In genomic region chr3:30968531-30969092, GRCm38 (mm10) we compare ENCODE assay signal across 8 mouse cellular contexts. TPM values are rescaled to one million over a fixed set of nuclear protein-coding genes. Genes with fewer than 3 reads are reported as not detected.
DNase-seq lines count a peak whose midpoint lies in the region; ATAC-seq and TF ChIP-seq lines count a peak whose summit lies in the region.

No protein-coding gene starts in this region.

- peak; percentile 82 for ATAC-seq in forebrain, embryonic 15.5 days (replicated peaks)
- peak; percentile 78 for ATAC-seq in lung, embryonic 16.5 days (ENCODE audit: low read depth)

- peaks cover 14% of the 10 kb centered on the region for H3K4me1 ChIP-seq in forebrain, embryonic 15.5 days
- H3K4me1 ChIP-seq in lung, embryonic 16.5 days (replicated peaks; ENCODE audit: control insufficient read depth, insufficient read depth, low read length): peaks cover 11% of the 10 kb centered on the region
- H3K4me1 ChIP-seq in olfactory bulb, adult 2 months (ENCODE audit: control insufficient read depth, insufficient read depth, low read length): 0 out of 2 replicates have a peak, but pooled peaks cover 2% of the 10 kb centered on the region

- H3K9ac ChIP-seq in forebrain, embryonic 15.5 days (replicated peaks): peak overlapping the region; percentile 88
- peak overlapping the region; percentile 94 for H3K9ac ChIP-seq in lung, embryonic 16.5 days (ENCODE audit: low read length)

- no peak for TF ChIP-seq POLR2A in olfactory bulb, adult 2 months (IDR thresholded peaks at IDR 0.05; ENCODE audit: insufficient read depth, low read depth, low read length)

- WGBS in forebrain, embryonic 15.5 days: under 1% methylated on average over 54 of the region's 54 CpGs
- WGBS in lung, embryonic 16.5 days: under 1% methylated on average over 50 of the region's 54 CpGs
- WGBS in olfactory bulb, adult 2 months: under 1% methylated on average over 51 of the region's 54 CpGs

- H3K27me3 ChIP-seq in forebrain, embryonic 15.5 days: no peaks in the 10 kb centered on the region
- no peaks in the 10 kb centered on the region for H3K27me3 ChIP-seq in lung, embryonic 16.5 days (ENCODE audit: control insufficient read depth, insufficient read depth, low read depth, low read length)

- TF ChIP-seq CTCF in layer of hippocampus, adult 2 months (conservative IDR thresholded peaks at IDR 0.05): no peak
- TF ChIP-seq CTCF in olfactory bulb, adult 2 months (IDR thresholded peaks at IDR 0.05; ENCODE audit: insufficient read depth, low read depth, low read length): no peak

- DNase-seq in MN1 (ENCODE audit: low spot score): peak; percentile 67
- DNase-seq in cerebellum, adult 11-12 months: peak; percentile 58
- DNase-seq in heart, postnatal 36 days: peak; percentile 50 to 62
- peak; percentile 21 to 41 for DNase-seq in layer of hippocampus, adult 2 months (ENCODE audit: low spot score in 2 of 2)
- peak; percentile 46 to 47 for DNase-seq in thymus, postnatal 10 days (ENCODE audit: low spot score in 2 of 2)

- peak overlapping the region; percentile 56 for H3K4me2 ChIP-seq in forebrain, embryonic 15.5 days (replicated peaks)
- H3K4me2 ChIP-seq in lung, embryonic 16.5 days (ENCODE audit: low read depth, low read length): peak overlapping the region; percentile 75

- peaks cover 19% of the 10 kb centered on the region for H3K36me3 ChIP-seq in forebrain, embryonic 15.5 days
- H3K36me3 ChIP-seq in lung, embryonic 16.5 days (ENCODE audit: control insufficient read depth, insufficient read depth, low read length): peaks cover 20% of the 10 kb centered on the region

- no peaks in the 10 kb centered on the region for H3K9me3 ChIP-seq in forebrain, embryonic 15.5 days
- H3K9me3 ChIP-seq in lung, embryonic 16.5 days (ENCODE audit: control insufficient read depth, low read length): no peaks in the 10 kb centered on the region

- peak overlapping the region; percentile 93 for H3K27ac ChIP-seq in forebrain, embryonic 15.5 days (replicated peaks)
- H3K27ac ChIP-seq in layer of hippocampus, adult 2 months: peak overlapping the region; percentile 98
- H3K27ac ChIP-seq in lung, embryonic 16.5 days (ENCODE audit: low read length): peak overlapping the region; percentile 93
- H3K27ac ChIP-seq in olfactory bulb, adult 2 months (ENCODE audit: insufficient read depth, low read depth, low read length): peak overlapping the region; percentile 67

- intact Hi-C loops in heart, postnatal 36 days (cut with DNase I): loop anchor here (5.0 kb wide), 3 partner anchors 111 to 366 kb away; partner anchors contain the start of genes Gpr160, Mynn and Sec62

- H3K4me3 ChIP-seq in forebrain, embryonic 15.5 days: peak overlapping the region; percentile 69
- H3K4me3 ChIP-seq in layer of hippocampus, adult 2 months: peak overlapping the region; percentile 99
- H3K4me3 ChIP-seq in lung, embryonic 16.5 days (ENCODE audit: low read length): peak overlapping the region; percentile 94
- peak overlapping the region; percentile 66 for H3K4me3 ChIP-seq in olfactory bulb, adult 2 months (ENCODE audit: insufficient read depth, low read depth, low read length)

RNA-seq across cellular contexts. Expression of gene Phc3, which starts 0.6 kb away (rescaled TPM):
- 6.9 and 7.4 TPM in 2 replicates for polyA plus RNA-seq in forebrain, embryonic 15.5 days (2015; fragmentation: Nextera tagmentation; extraction: Ambion mirVana)
- total RNA-seq in heart, postnatal 36 days (2021): 10 to 100 TPM; 15.9 to 19.1 TPM
- 10 to 100 TPM; 43.2 to 45.7 TPM for total RNA-seq in layer of hippocampus, adult 2 months (2021)
- 6.7 and 7.2 TPM in 2 replicates for polyA plus RNA-seq in lung, embryonic 16.5 days (2015; fragmentation: Nextera tagmentation; extraction: Ambion mirVana)
- 66.2 TPM in 1 of 2 replicates, not detected in the other for polyA plus RNA-seq in olfactory bulb, adult 2 months (2012; ENCODE audit: insufficient read depth, insufficient read length, low replicate concordance, missing spikeins)

RNA-seq across cellular contexts. Expression of gene Prkci, which starts 26.9 kb away (rescaled TPM):
- polyA plus RNA-seq in forebrain, embryonic 15.5 days (2015; fragmentation: Nextera tagmentation; extraction: Ambion mirVana): 25.7 and 25.9 TPM in 2 replicates
- total RNA-seq in heart, postnatal 36 days (2021): 10 to 100 TPM; 12.4 to 12.5 TPM
- 10 to 100 TPM; 60.9 to 65.0 TPM for total RNA-seq in layer of hippocampus, adult 2 months (2021)
- 51.0 and 53.2 TPM in 2 replicates for polyA plus RNA-seq in lung, embryonic 16.5 days (2015; fragmentation: Nextera tagmentation; extraction: Ambion mirVana)
- polyA plus RNA-seq in olfactory bulb, adult 2 months (2012; ENCODE audit: insufficient read depth, insufficient read length, low replicate concordance, missing spikeins): not detected in 2 replicates

Comparison
In these comparisons a context has a peak if more than half of its experiments do, and no peak if none do; other contexts are left out.
1. Peak in every context shown above with its lines: DNase-seq, ATAC-seq, H3K4me3 ChIP-seq and H3K27ac ChIP-seq.